Mouse (Mus musculus) urinary bladder, adult 18-20 months (tissue): Measurements from ENCODE around the gene Ly6g6f.
A peak's percentile ranks its signal among the peaks of the same experiment; 100 is the strongest.

Experiments
- DNase-seq, 2 experiments: peaks; one replicate each; pipeline ENCODE4 v3.0.0; 2022; ENCODE audit warnings: low spot score in 2 of 2, mixed read lengths in 2 of 2

Ly6g6f gene

GRCm38 (mm10) chr17:35079778-35080177 is 5.6 kb downstream of the Ly6g6f start:
- DNase-seq = no peak

GRCm38 (mm10) chr17:35077786-35078233 is 7.6 kb downstream of the Ly6g6f start, which contains the start of gene Ly6g6d:
Ly6g6d (minus strand) TSS chr17:35078065.
- DNase-seq = peak; percentile 46 to 74

GRCm38 (mm10) chr17:35077285-35077684 is 8.1 kb downstream of the Ly6g6f start:
- no peak for DNase-seq

GRCm38 (mm10) chr17:35076507-35077176 is 8.8 kb downstream of the Ly6g6f start, which contains the start of gene Ly6g6e:
Ly6g6e (plus strand) TSS chr17:35076902.
- DNase-seq = no peak

GRCm38 (mm10) chr17:35074097-35074496 is 11.3 kb downstream of the Ly6g6f start:
- DNase-seq = no peak

GRCm38 (mm10) chr17:35071454-35071853 is 14.0 kb downstream of the Ly6g6f start:
- DNase-seq = no peak

GRCm38 (mm10) chr17:35070556-35071229 is 14.7 kb downstream of the Ly6g6f start:
- no peak for DNase-seq

GRCm38 (mm10) chr17:35068213-35068914 is 17.0 kb downstream of the Ly6g6f start:
- peak in 1 of 2 experiments; percentile 54 for DNase-seq

- no peak for DNase-seq
These were observed 19.3 kb downstream of the Ly6g6f start, which contains the start of gene Mpig6b for GRCm38 (mm10) chr17:35066084-35066483. Mpig6b (minus strand) TSS chr17:35066184.

GRCm38 (mm10) chr17:35064951-35065947 is 20.2 kb downstream of the Ly6g6f start, which contains the start of gene Ly6g6c:
Ly6g6c (plus strand) TSS chr17:35065388.
- DNase-seq = peak; percentile 73 to 77

- peak in 1 of 2 experiments; percentile 39 for DNase-seq
These were observed 21.0 kb downstream of the Ly6g6f start for GRCm38 (mm10) chr17:35064378-35064877.

GRCm38 (mm10) chr17:35063466-35063865 is 21.9 kb downstream of the Ly6g6f start:
- DNase-seq = no peak

GRCm38 (mm10) chr17:35061299-35061698 is 24.1 kb downstream of the Ly6g6f start:
- no peak for DNase-seq

- DNase-seq = no peak
These were observed 24.6 kb downstream of the Ly6g6f start for GRCm38 (mm10) chr17:35060737-35061297.

- DNase-seq = no peak
These were observed 25.3 kb downstream of the Ly6g6f start for GRCm38 (mm10) chr17:35060071-35060470.

- DNase-seq = peak; percentile 78 to 80
These were observed 26.2 kb downstream of the Ly6g6f start, which contains the start of gene Ddah2 for GRCm38 (mm10) chr17:35058911-35059892. Ddah2 (plus strand) TSS chr17:35059035.

- no peak for DNase-seq
These were observed 27.1 kb downstream of the Ly6g6f start for GRCm38 (mm10) chr17:35058316-35058715.

- DNase-seq = no peak
These were observed 28.3 kb downstream of the Ly6g6f start for GRCm38 (mm10) chr17:35057090-35057489.
